Mouse (Mus musculus) megakaryocyte, embryonic 14.5 days (primary cell): ENCODE measurements around the gene Opn3. TPM values are rescaled to one million over a fixed set of nuclear protein-coding genes. Genes with fewer than 3 reads are reported as not detected.
A peak's percentile ranks its signal among the peaks of the same experiment; 100 is the strongest.

ENCODE experiments used
- H3K27me3 ChIP-seq: replicated peaks from 2 replicates; pipeline ENCODE3; 2012; ENCODE audit warnings: inconsistent platforms
- H3K36me3 ChIP-seq: replicated peaks from 2 replicates; pipeline ENCODE3; 2012; ENCODE audit warnings: low read length, inconsistent platforms, mixed read lengths
- H3K4me1 ChIP-seq: 2 replicates; pipeline ENCODE4 v1.6.1; 2012; ENCODE audit warnings: inconsistent platforms
- H3K4me3 ChIP-seq: replicated peaks from 2 replicates; pipeline ENCODE3; 2012; ENCODE audit warnings: moderate library complexity, mild to moderate bottlenecking, inconsistent platforms
- H3K9me3 ChIP-seq: 2 replicates; pipeline ENCODE4 v1.6.1; 2012; ENCODE audit warnings: inconsistent platforms
- FLI1 ChIP-seq: IDR thresholded peaks from 2 replicates; pipeline ENCODE4 v1.6.1; 2012; ENCODE audit warnings: low read length, inconsistent platforms, mixed read lengths
- GATA1 ChIP-seq: IDR thresholded peaks from 3 replicates; pipeline ENCODE4 v1.6.1; 2012; ENCODE audit warnings: mixed read lengths, low read length, inconsistent platforms, borderline replicate concordance
- polyA plus RNA-seq: library from polyadenylated mRNA; stranded (reverse); fragments of >175 nt; gene quantifications from 2 replicates; pipeline ENCODE4 v1.2.3, GENCODE M21; 2012; ENCODE audit warnings: low replicate concordance; ENCODE audit not compliant: insufficient read depth

The Opn3 gene
- 1.0 and 3.9 TPM in 2 replicates for polyA plus RNA-seq

- H3K4me3 ChIP-seq, result peak within 1 kb of the TSS; percentile 99
These were observed at the start of gene Opn3, which contains the start of gene Chml for GRCm38 (mm10) chr1:175692246-175692996. Gene Opn3, minus strand, starts transcription at chr1:175692776. Gene Chml, minus strand, starts transcription at chr1:175692901.

GRCm38 (mm10) chr1:175725771-175726170 lies 33.2 kb upstream of the Opn3 start:
- Histone ChIP-seq H3K36me3 (no peaks in the 10 kb centered on the region), H3K9me3 (peaks cover 10% of the 10 kb centered on the region), H3K27me3 (no peaks in the 10 kb centered on the region), H3K4me1 (no peaks in the 10 kb centered on the region), H3K4me3 (no peak overlapping the region)
- TF ChIP-seq FLI1 (no peak), GATA1 (no peak)

More at GRCm38 (mm10) chr1:175692246-175692996, at the start of gene Opn3, which contains the start of gene Chml:
- Histone ChIP-seq H3K36me3 (peaks cover 12% of the 10 kb centered on the region), H3K4me1 (peaks cover 39% of the 10 kb centered on the region), H3K27me3 (no peaks in the 10 kb centered on the region), H3K9me3 (no peaks in the 10 kb centered on the region)
- TF ChIP-seq FLI1, result no peak
- no peak for TF ChIP-seq GATA1

- peaks cover 5% of the 10 kb centered on the region for H3K9me3 ChIP-seq
- H3K36me3 ChIP-seq, result no peaks in the 10 kb centered on the region
- no peak overlapping the region for H3K4me3 ChIP-seq
- TF ChIP-seq GATA1, result no peak
- TF ChIP-seq FLI1, result no peak
- H3K27me3 ChIP-seq, result no peaks in the 10 kb centered on the region
- H3K4me1 ChIP-seq, result no peaks in the 10 kb centered on the region
These were observed 24.3 kb upstream of the Opn3 start for GRCm38 (mm10) chr1:175716832-175717231.

- TF ChIP-seq GATA1 (no peak), FLI1 (no peak)
- H3K36me3 ChIP-seq, result no peaks in the 10 kb centered on the region
These were observed 19.8 kb upstream of the Opn3 start for GRCm38 (mm10) chr1:175712338-175712909.

GRCm38 (mm10) chr1:175708013-175708412 lies 15.4 kb upstream of the Opn3 start:
- TF ChIP-seq FLI1 (no peak), GATA1 (no peak)
- Histone ChIP-seq H3K4me1 (no peaks in the 10 kb centered on the region), H3K36me3 (no peaks in the 10 kb centered on the region), H3K27me3 (no peaks in the 10 kb centered on the region), H3K4me3 (no peak overlapping the region), H3K9me3 (peaks cover 5% of the 10 kb centered on the region)

More at GRCm38 (mm10) chr1:175712338-175712909, 19.8 kb upstream of the Opn3 start:
- Histone ChIP-seq H3K4me1 (no peaks in the 10 kb centered on the region), H3K9me3 (peaks cover 5% of the 10 kb centered on the region), H3K27me3 (no peaks in the 10 kb centered on the region), H3K4me3 (no peak overlapping the region)

GRCm38 (mm10) chr1:175707599-175707998 lies 15.0 kb upstream of the Opn3 start:
- Histone ChIP-seq H3K36me3 (no peaks in the 10 kb centered on the region), H3K9me3 (peaks cover 5% of the 10 kb centered on the region), H3K27me3 (no peaks in the 10 kb centered on the region), H3K4me1 (no peaks in the 10 kb centered on the region), H3K4me3 (no peak overlapping the region)
- TF ChIP-seq FLI1 (no peak), GATA1 (no peak)

GRCm38 (mm10) chr1:175701145-175701544 lies 8.6 kb upstream of the Opn3 start:
- H3K4me3 ChIP-seq, result no peak overlapping the region
- H3K9me3 ChIP-seq, result no peaks in the 10 kb centered on the region
- H3K36me3 ChIP-seq, result no peaks in the 10 kb centered on the region
- peaks cover 5% of the 10 kb centered on the region; the same call in 1 of the 2 replicates for H3K4me1 ChIP-seq
- H3K27me3 ChIP-seq, result peaks cover 1% of the 10 kb centered on the region
- TF ChIP-seq FLI1 (no peak), GATA1 (no peak)

- TF ChIP-seq GATA1 (no peak), FLI1 (no peak)
- Histone ChIP-seq H3K4me3 (peak overlapping the region; percentile 62), H3K27me3 (peaks cover 1% of the 10 kb centered on the region)
These were observed 7.2 kb upstream of the Opn3 start for GRCm38 (mm10) chr1:175699796-175700195.

GRCm38 (mm10) chr1:175699375-175699774 lies 6.8 kb upstream of the Opn3 start:
- Histone ChIP-seq H3K4me1 (peaks cover 7% of the 10 kb centered on the region; the same call in 1 of the 2 replicates), H3K9me3 (no peaks in the 10 kb centered on the region), H3K36me3 (no peaks in the 10 kb centered on the region), H3K4me3 (no peak overlapping the region), H3K27me3 (peaks cover 1% of the 10 kb centered on the region)
- no peak for TF ChIP-seq GATA1
- TF ChIP-seq FLI1, result no peak

More at GRCm38 (mm10) chr1:175699796-175700195, 7.2 kb upstream of the Opn3 start:
- no peaks in the 10 kb centered on the region for H3K36me3 ChIP-seq
- H3K4me1 ChIP-seq, result peaks cover 7% of the 10 kb centered on the region; the same call in 1 of the 2 replicates
- no peaks in the 10 kb centered on the region for H3K9me3 ChIP-seq

GRCm38 (mm10) chr1:175698293-175698692 lies 5.7 kb upstream of the Opn3 start, which contains the start of gene Wdr64:
Gene Wdr64, plus strand, starts transcription at chr1:175698593.
- Histone ChIP-seq H3K9me3 (no peaks in the 10 kb centered on the region), H3K36me3 (no peaks in the 10 kb centered on the region), H3K4me1 (peaks cover 13% of the 10 kb centered on the region), H3K27me3 (peaks cover 1% of the 10 kb centered on the region), H3K4me3 (no peak within 1 kb of the TSS)
- TF ChIP-seq GATA1, result no peak
- TF ChIP-seq FLI1, result no peak
